Mouse (Mus musculus) sigmoid colon, adult 10 weeks (tissue): Measurements from ENCODE around the gene Hcfc1r1. TPM values are rescaled to one million over a fixed set of nuclear protein-coding genes. Genes with fewer than 3 reads are reported as not detected.

Experiments used
- polyA plus RNA-seq: library from polyadenylated mRNA; stranded (reverse); fragments of 350-450 nt; fragmentation: Illumina TruSeq; extraction: RNeasy Lipid Tissue Mini Kit (QIAGEN cat#74804); gene quantifications from one replicate; pipeline ENCODE4 v1.2.3, GENCODE M21; 2014; ENCODE audit warnings: low read depth, low replicate concordance

Hcfc1r1 gene
- polyA plus RNA-seq, result 7.9 TPM

GRCm38 (mm10) chr17:23673424-23674073 is at the start of gene Hcfc1r1, which contains the start of gene Thoc6:
Gene Hcfc1r1 (plus strand): TSS chr17:23673596.
Gene Thoc6 (minus strand): TSS chr17:23673882.

GRCm38 (mm10) chr17:23644613-23645495 is 28.5 kb upstream of the Hcfc1r1 start, which contains the start of gene Mmp25:
Gene Mmp25 (minus strand): TSS chr17:23645277.

GRCm38 (mm10) chr17:23660117-23660875 is 13.1 kb upstream of the Hcfc1r1 start, which contains the start of gene Bicdl2:
Gene Bicdl2 (plus strand): TSS chr17:23660506.

GRCm38 (mm10) chr17:23677236-23677679 is 3.9 kb downstream of the Hcfc1r1 start, which contains the start of gene Tnfrsf12a:
Gene Tnfrsf12a (minus strand): TSS chr17:23677468.

GRCm38 (mm10) chr17:23679127-23679835 is 5.9 kb downstream of the Hcfc1r1 start, which contains the start of gene Cldn6:
Gene Cldn6 (plus strand): TSS chr17:23679249.

GRCm38 (mm10) chr17:23683856-23684672 is 10.7 kb downstream of the Hcfc1r1 start, which contains the start of gene Cldn9:
Gene Cldn9 (minus strand): TSS chr17:23684026.

GRCm38 (mm10) chr17:23722376-23723125 is 49.2 kb downstream of the Hcfc1r1 start, which contains the start of gene 1520401A03Rik:
Gene 1520401A03Rik (minus strand): TSS chr17:23722783.

Other genes starting within 250 kb of the Hcfc1r1 start
- gene Vmn2r117, start 193.9 kb upstream of the Hcfc1r1 start, polyA plus RNA-seq, result not detected
- 0.32 TPM for gene Zfp213, start 109.4 kb upstream of the Hcfc1r1 start, polyA plus RNA-seq
- gene Zfp13, start 74.1 kb upstream of the Hcfc1r1 start, polyA plus RNA-seq, result not detected
- not detected for gene Zscan10, start 72.7 kb upstream of the Hcfc1r1 start, polyA plus RNA-seq
- gene Mmp25, start 28.3 kb upstream of the Hcfc1r1 start, polyA plus RNA-seq, result 0.13 TPM
- 1.8 TPM for gene Bicdl2, start 13.1 kb upstream of the Hcfc1r1 start, polyA plus RNA-seq
- gene Thoc6, start 286 bp downstream of the Hcfc1r1 start, polyA plus RNA-seq, result 1.4 TPM
- gene Tnfrsf12a, start 3.9 kb downstream of the Hcfc1r1 start, polyA plus RNA-seq, result 0.88 TPM
- gene Cldn6, start 5.7 kb downstream of the Hcfc1r1 start, polyA plus RNA-seq, result not detected
- not detected for gene Cldn9, start 10.4 kb downstream of the Hcfc1r1 start, polyA plus RNA-seq
- not detected for gene 1520401A03Rik, start 49.2 kb downstream of the Hcfc1r1 start, polyA plus RNA-seq
- 2.1 TPM for gene Pkmyt1, start 52.7 kb downstream of the Hcfc1r1 start, polyA plus RNA-seq
- gene Paqr4, start 67.3 kb downstream of the Hcfc1r1 start, polyA plus RNA-seq, result 20.3 TPM
- gene Kremen2, start 72.2 kb downstream of the Hcfc1r1 start, polyA plus RNA-seq, result 0.41 TPM
- gene Flywch1, start 98.0 kb downstream of the Hcfc1r1 start, polyA plus RNA-seq, result 1.2 TPM
- 1.5 TPM for gene Flywch2, start 112.5 kb downstream of the Hcfc1r1 start, polyA plus RNA-seq
- gene Srrm2, start 116.9 kb downstream of the Hcfc1r1 start, polyA plus RNA-seq, result 275 TPM
- 15.1 TPM for gene Elob, start 155.5 kb downstream of the Hcfc1r1 start, polyA plus RNA-seq
- gene Prss33, start 162.5 kb downstream of the Hcfc1r1 start, polyA plus RNA-seq, result not detected
- 115 TPM for gene Prss32, start 170.3 kb downstream of the Hcfc1r1 start, polyA plus RNA-seq
- gene Prss41, start 170.6 kb downstream of the Hcfc1r1 start, polyA plus RNA-seq, result 1.9 TPM
- gene Prss21, start 194.5 kb downstream of the Hcfc1r1 start, polyA plus RNA-seq, result not detected
- not detected for gene Dcpp1, start 207.3 kb downstream of the Hcfc1r1 start, polyA plus RNA-seq
- not detected for gene Dcpp2, start 207.3 kb downstream of the Hcfc1r1 start, polyA plus RNA-seq
- gene Dcpp3, start 243.9 kb downstream of the Hcfc1r1 start, polyA plus RNA-seq, result not detected